Mouse (Mus musculus): Measurements from ENCODE around the gene Crnkl1.

Gene Crnkl1

DNA sequence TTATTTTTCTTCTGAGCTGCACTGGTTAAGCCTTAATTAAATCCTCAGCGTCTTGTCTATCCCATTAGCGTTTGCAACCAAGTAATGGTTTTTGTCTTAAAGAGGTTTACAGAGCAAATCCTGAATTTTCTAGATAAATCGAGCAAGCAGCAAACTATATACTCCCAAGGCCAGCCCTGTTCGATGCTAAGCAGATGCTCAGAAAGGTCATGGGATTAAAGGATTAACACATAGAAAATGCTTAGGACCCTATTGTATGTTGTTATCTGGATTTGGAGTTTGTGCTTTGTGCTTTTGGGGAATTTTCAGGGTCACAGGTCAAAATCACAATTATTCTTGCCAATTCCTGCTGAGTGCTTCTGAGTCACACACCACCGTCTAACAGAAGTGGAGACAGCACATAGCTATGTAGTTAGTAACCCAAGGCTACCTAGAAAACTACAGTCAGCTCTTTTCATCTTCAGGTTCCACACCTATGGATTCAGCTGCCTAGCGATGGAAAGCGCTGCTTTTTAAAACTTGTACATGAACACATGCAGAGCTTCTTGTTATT, 13.7 kb upstream of the Crnkl1 start:
- ChIA-PET CTCF (interaction anchor here in 1 of 4 experiments (0.5 kb wide), 1 partner anchor 276 kb away, joined by 14 read pairs; no protein-coding TSS in a partner anchor), POLR2A (interaction anchor here in 1 of 4 experiments (1.1 kb wide), 1 partner anchor 9 kb away, joined by 3 read pairs; no protein-coding TSS in a partner anchor)

GRCm38 (mm10) chr2:145944286-145944685, 9.5 kb upstream of the Crnkl1 start:
- ChIA-PET CTCF (no interaction called here), POLR2A (interaction anchor here in 1 of 4 experiments (0.6 kb wide), 1 partner anchor 249 kb away, joined by 3 read pairs; no protein-coding TSS in a partner anchor)

DNA sequence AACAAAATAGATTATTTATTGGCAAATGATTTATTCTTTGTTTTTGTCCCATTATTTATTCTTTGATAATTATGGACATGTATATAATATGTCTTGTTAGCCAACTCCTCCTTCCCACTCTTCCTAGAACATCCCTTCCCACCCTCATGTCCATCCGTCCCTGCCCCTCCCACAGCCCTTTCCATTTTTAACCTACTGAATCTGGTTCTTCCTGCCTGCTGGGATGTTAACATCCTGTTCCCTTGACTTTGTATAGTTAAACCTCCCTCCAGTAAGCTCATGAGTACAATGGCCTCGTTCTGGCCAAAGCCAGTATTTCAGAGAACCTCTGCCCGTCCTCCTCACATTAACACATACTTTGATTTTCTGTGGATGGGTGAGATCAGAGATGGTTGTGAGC, 6.6 kb upstream of the Crnkl1 start:
- ChIA-PET POLR2A (interaction anchor here in 1 of 4 experiments (1.4 kb wide), 1 partner anchor 276 kb away, joined by 3 read pairs; no protein-coding TSS in a partner anchor), CTCF (no interaction called here)

DNA sequence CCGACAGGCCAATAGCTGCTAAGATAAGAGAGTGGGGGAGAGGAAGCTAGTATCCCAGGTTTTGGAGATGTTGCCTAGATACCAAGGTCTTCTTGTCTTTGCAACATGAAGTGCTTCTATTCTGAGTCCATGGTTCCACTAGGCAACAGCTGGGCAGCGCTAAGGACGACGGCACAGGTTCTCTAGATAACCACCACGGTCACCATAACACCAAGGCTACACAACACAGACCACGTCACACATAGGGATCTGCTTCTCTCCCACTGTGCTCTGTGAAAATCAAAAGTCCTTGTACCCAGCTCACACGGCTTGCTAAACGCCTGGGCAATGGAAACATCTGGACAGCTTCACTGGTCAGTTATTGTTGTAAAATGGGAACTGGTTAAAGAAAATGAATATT, 2.2 kb upstream of the Crnkl1 start:
- ChIA-PET CTCF (no interaction called here), POLR2A (interaction anchor here in 1 of 4 experiments (1.1 kb wide), 1 partner anchor 26 kb away, joined by 4 read pairs; no protein-coding TSS in a partner anchor)

- ChIA-PET CTCF (interaction anchor here in 3 of 4 experiments (0.5 to 2.1 kb wide), 7 partner anchors 11 to 692 kb away, joined by 3 to 7 read pairs (median 4); no protein-coding TSS in a partner anchor), POLR2A (interaction anchor here (0.7 to 3.8 kb wide), 10 partner anchors 8 to 1533 kb away, joined by 3 to 20 read pairs (median 3); partner anchors contain the start of genes Cfap61 (in 1 of the 4) and Rin2 (in 1 of the 4))
Measured at GRCm38 (mm10) chr2:145920941-145921650, 13.7 kb downstream of the Crnkl1 start.

DNA sequence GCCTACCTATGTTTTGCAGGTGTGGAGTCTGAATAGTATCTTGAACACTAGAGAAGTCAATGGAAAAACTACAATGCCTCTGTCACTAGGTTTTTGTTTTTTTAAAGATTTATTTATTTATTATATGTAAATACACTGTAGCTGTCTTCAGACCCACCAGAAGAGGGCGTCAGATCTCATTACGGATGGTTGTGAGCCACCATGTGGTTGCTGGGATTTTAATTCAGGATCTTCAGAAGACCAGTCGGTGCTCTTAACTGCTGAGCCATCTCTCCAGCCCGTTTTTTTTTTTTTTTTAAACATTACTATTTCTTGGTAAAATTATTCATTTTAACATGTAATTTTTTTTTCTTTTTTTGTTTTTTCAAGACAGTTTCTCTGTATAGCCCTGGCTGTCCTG, 28.9 kb downstream of the Crnkl1 start:
- CTCF ChIA-PET, result interaction anchor here in 3 of 4 experiments (0.7 kb wide), 6 partner anchors 23 to 1328 kb away, joined by 3 to 16 read pairs (median 5); no protein-coding TSS in a partner anchor

GRCm38 (mm10) chr2:145905156-145905555, 29.7 kb downstream of the Crnkl1 start:
- POLR2A ChIA-PET, result no interaction called here
- CTCF ChIA-PET, result interaction anchor here in 1 of 4 experiments (0.7 kb wide), 1 partner anchor 631 kb away, joined by 3 read pairs; no protein-coding TSS in a partner anchor

More for the DNA sequence above, 28.9 kb downstream of the Crnkl1 start:
- POLR2A ChIA-PET, result interaction anchor here in 1 of 4 experiments (0.7 kb wide), 2 partner anchors 496 to 1126 kb away, joined by 3 read pairs; no protein-coding TSS in a partner anchor

GRCm38 (mm10) chr2:145903983-145904616, 30.7 kb downstream of the Crnkl1 start:
- CTCF ChIA-PET, result interaction anchor here in 1 of 4 experiments (0.7 to 1.9 kb wide), 6 partner anchors 13 to 511 kb away, joined by 3 to 6 read pairs (median 4); no protein-coding TSS in a partner anchor
- POLR2A ChIA-PET, result interaction anchor here (0.7 to 1.9 kb wide), 11 partner anchors 9 to 1108 kb away, joined by 3 to 10 read pairs (median 4); no protein-coding TSS in a partner anchor

GRCm38 (mm10) chr2:145903061-145903901, 31.5 kb downstream of the Crnkl1 start:
- POLR2A ChIA-PET, result interaction anchor here (0.7 to 1.9 kb wide), 16 partner anchors 8 to 1109 kb away, joined by 3 to 10 read pairs (median 3); no protein-coding TSS in a partner anchor
- CTCF ChIA-PET, result interaction anchor here (0.5 to 1.9 kb wide), 11 partner anchors 10 to 1510 kb away, joined by 3 to 6 read pairs (median 3); no protein-coding TSS in a partner anchor

- CTCF ChIA-PET, result no interaction called here
- POLR2A ChIA-PET, result interaction anchor here in 1 of 4 experiments (1.4 kb wide), 1 partner anchor 21 kb away, joined by 3 read pairs; no protein-coding TSS in a partner anchor
Measured at GRCm38 (mm10) chr2:145901861-145902260, 33.0 kb downstream of the Crnkl1 start, which contains the start of gene Naa20. Naa20 (plus strand) TSS chr2:145902099.

DNA sequence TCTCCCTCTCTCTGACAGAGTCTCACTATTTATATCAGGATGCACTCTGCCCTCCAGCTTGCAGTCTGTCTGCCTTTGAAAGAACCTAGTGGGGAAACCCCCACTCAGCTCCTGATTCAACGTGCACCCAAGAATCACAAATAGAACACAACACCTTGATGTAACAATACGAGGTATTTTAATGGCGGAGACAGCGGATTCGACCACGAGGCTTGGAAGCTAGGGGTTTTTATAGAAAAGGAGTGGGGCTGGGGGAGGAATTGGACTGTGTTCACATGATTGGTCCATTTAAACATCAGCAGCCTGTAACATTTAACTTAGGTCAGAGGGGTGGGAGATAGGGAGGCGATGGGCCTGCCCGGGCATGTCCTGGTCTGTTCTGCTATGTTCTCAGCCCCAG, 34.5 kb downstream of the Crnkl1 start:
- ChIA-PET CTCF (interaction anchor here in 1 of 4 experiments (0.6 kb wide), 1 partner anchor 1364 kb away, joined by 3 read pairs; no protein-coding TSS in a partner anchor), POLR2A (interaction anchor here in 3 of 4 experiments (0.7 to 1.5 kb wide), 4 partner anchors 9 to 1112 kb away, joined by 3 to 5 read pairs (median 3); partner anchors contain the start of gene Xrn2 (in 1 of the 3))

GRCm38 (mm10) chr2:145898106-145898505, 36.7 kb downstream of the Crnkl1 start:
- ChIA-PET POLR2A (interaction anchor here in 2 of 4 experiments (0.8 to 1.6 kb wide), 3 partner anchors 8 to 12 kb away, joined by 3 read pairs; no protein-coding TSS in a partner anchor), CTCF (interaction anchor here (0.5 to 1.0 kb wide), 5 partner anchors 15 to 196 kb away, joined by 3 to 4 read pairs (median 3); no protein-coding TSS in a partner anchor)

- ChIA-PET CTCF (no interaction called here), POLR2A (interaction anchor here in 1 of 4 experiments (0.6 to 1.1 kb wide), 2 partner anchors 10 to 31 kb away, joined by 3 read pairs; no protein-coding TSS in a partner anchor)
Measured at GRCm38 (mm10) chr2:145893756-145894155, 41.1 kb downstream of the Crnkl1 start.

DNA sequence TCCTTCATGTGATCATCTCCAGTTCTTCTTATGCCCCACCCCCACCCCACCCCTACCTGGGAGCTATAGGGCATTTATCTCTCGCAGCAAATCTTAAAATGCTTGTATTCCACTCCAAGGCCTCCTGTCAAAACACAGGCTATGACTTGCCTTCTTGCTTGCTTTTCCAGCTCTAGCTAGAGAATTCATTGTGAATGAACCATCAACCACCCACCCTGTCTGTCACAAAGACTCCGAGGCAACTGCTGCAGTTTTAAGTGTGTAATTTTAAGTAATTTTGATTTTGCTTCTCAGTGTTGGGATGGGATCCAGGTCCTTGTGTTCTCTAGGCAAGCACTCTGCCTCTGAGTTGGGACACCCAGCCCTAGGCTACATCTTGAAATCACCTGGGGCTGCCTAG, 44.2 kb downstream of the Crnkl1 start:
- CTCF ChIA-PET, result interaction anchor here in 1 of 4 experiments (1.9 kb wide), 1 partner anchor 9 kb away, joined by 6 read pairs; no protein-coding TSS in a partner anchor
- POLR2A ChIA-PET, result interaction anchor here in 2 of 4 experiments (0.8 to 1.1 kb wide), 2 partner anchors 8 to 21 kb away, joined by 3 read pairs; no protein-coding TSS in a partner anchor

GRCm38 (mm10) chr2:145888766-145889480, 45.9 kb downstream of the Crnkl1 start:
- CTCF ChIA-PET, result interaction anchor here in 1 of 4 experiments (0.7 to 1.3 kb wide), 2 partner anchors 94 to 169 kb away, joined by 3 read pairs; no protein-coding TSS in a partner anchor
- POLR2A ChIA-PET, result interaction anchor here in 3 of 4 experiments (0.7 to 2.3 kb wide), 4 partner anchors 10 to 1476 kb away, joined by 3 to 6 read pairs (median 3); no protein-coding TSS in a partner anchor
